Mouse (Mus musculus): Measurements from ENCODE around the gene Immp2l. TPM values are rescaled to one million over a fixed set of nuclear protein-coding genes. Genes with fewer than 3 reads are reported as not detected.

Immp2l gene
- total and polyA plus RNA-seq, 3 experiments, result 20.1 to 30.3 (median 23.1) TPM

- TF ChIP-seq POLR2A (IDR thresholded peaks at IDR 0.05; ENCODE audit: insufficient read depth, low read depth, low read length), result no peak
- TF ChIP-seq EP300 (IDR thresholded peaks at IDR 0.05; ENCODE audit: insufficient read depth, low read depth, low read length), result no peak
- no peak for TF ChIP-seq CTCF (IDR thresholded peaks at IDR 0.05)
- Histone ChIP-seq H3K27ac (no peak overlapping the region), H3K79me2 (replicated peaks; ENCODE audit: control insufficient read depth, insufficient read depth, low read length) (no peaks in the 10 kb centered on the region), H3K4me3 (no peak overlapping the region), H3K36me3 (ENCODE audit: control insufficient read depth, insufficient read depth, low read length) (no peaks in the 10 kb centered on the region), H3K9ac (ENCODE audit: low read depth, low read length) (no peak overlapping the region), H3K27me3 (ENCODE audit: control insufficient read depth, insufficient read depth, low read length) (no peaks in the 10 kb centered on the region), H3K4me1 (ENCODE audit: control insufficient read depth, insufficient read depth, low read length) (no peaks in the 10 kb centered on the region)
- intact Hi-C loops (cut with DNase I), result no loop called here
- no peak for DNase-seq
- 82% methylated on average over 4 of the region's 4 CpGs for WGBS
Measured at GRCm38 (mm10) chr12:41167802-41168201, 143.9 kb downstream of the Immp2l start.

GRCm38 (mm10) chr12:41170051-41170450, 146.2 kb downstream of the Immp2l start:
- intact Hi-C loops (cut with DNase I), result no loop called here

GRCm38 (mm10) chr12:41182856-41183255, 159.0 kb downstream of the Immp2l start:
- intact Hi-C loops (cut with DNase I), result no loop called here
- H3K9ac ChIP-seq (ENCODE audit: low read depth, low read length), result no peak overlapping the region
- H3K27ac ChIP-seq, result no peak overlapping the region
- no peak overlapping the region for H3K4me3 ChIP-seq
- TF ChIP-seq EP300 (IDR thresholded peaks at IDR 0.05; ENCODE audit: insufficient read depth, low read depth, low read length), result no peak
- TF ChIP-seq POLR2A (IDR thresholded peaks at IDR 0.05; ENCODE audit: insufficient read depth, low read depth, low read length), result no peak
- TF ChIP-seq CTCF (IDR thresholded peaks at IDR 0.05), result no peak
- H3K4me1 ChIP-seq (ENCODE audit: control insufficient read depth, insufficient read depth, low read length), result no peaks in the 10 kb centered on the region
- no peaks in the 10 kb centered on the region for H3K27me3 ChIP-seq (ENCODE audit: control insufficient read depth, insufficient read depth, low read length)
- H3K36me3 ChIP-seq (ENCODE audit: control insufficient read depth, insufficient read depth, low read length), result no peaks in the 10 kb centered on the region
- H3K79me2 ChIP-seq (replicated peaks; ENCODE audit: control insufficient read depth, insufficient read depth, low read length), result no peaks in the 10 kb centered on the region
- no peak for DNase-seq

More at GRCm38 (mm10) chr12:41170051-41170450, 146.2 kb downstream of the Immp2l start:
- no peak for DNase-seq
- H3K4me1 ChIP-seq (ENCODE audit: control insufficient read depth, insufficient read depth, low read length), result no peaks in the 10 kb centered on the region
- no peaks in the 10 kb centered on the region for H3K36me3 ChIP-seq (ENCODE audit: control insufficient read depth, insufficient read depth, low read length)
- no peak overlapping the region for H3K9ac ChIP-seq (ENCODE audit: low read depth, low read length)
- 78% methylated on average over 1 of the region's 1 CpGs for WGBS
- H3K79me2 ChIP-seq (replicated peaks; ENCODE audit: control insufficient read depth, insufficient read depth, low read length), result no peaks in the 10 kb centered on the region
- no peak overlapping the region for H3K27ac ChIP-seq
- H3K27me3 ChIP-seq (ENCODE audit: control insufficient read depth, insufficient read depth, low read length), result no peaks in the 10 kb centered on the region
- H3K4me3 ChIP-seq, result no peak overlapping the region
- TF ChIP-seq POLR2A (IDR thresholded peaks at IDR 0.05; ENCODE audit: insufficient read depth, low read depth, low read length), result no peak

- no peaks in the 10 kb centered on the region for H3K27me3 ChIP-seq (ENCODE audit: control insufficient read depth, insufficient read depth, low read length)
- no peaks in the 10 kb centered on the region for H3K36me3 ChIP-seq (ENCODE audit: control insufficient read depth, insufficient read depth, low read length)
- H3K4me3 ChIP-seq, result no peak overlapping the region
- H3K4me1 ChIP-seq (ENCODE audit: control insufficient read depth, insufficient read depth, low read length), result no peaks in the 10 kb centered on the region
- no peak overlapping the region for H3K27ac ChIP-seq
- no peak for DNase-seq
- no peak overlapping the region for H3K9ac ChIP-seq (ENCODE audit: low read depth, low read length)
- TF ChIP-seq EP300 (IDR thresholded peaks at IDR 0.05; ENCODE audit: insufficient read depth, low read depth, low read length) (no peak), POLR2A (IDR thresholded peaks at IDR 0.05; ENCODE audit: insufficient read depth, low read depth, low read length) (no peak), CTCF (IDR thresholded peaks at IDR 0.05) (no peak)
- no peaks in the 10 kb centered on the region for H3K79me2 ChIP-seq (replicated peaks; ENCODE audit: control insufficient read depth, insufficient read depth, low read length)
- WGBS, result 81% methylated on average over 4 of the region's 4 CpGs
- intact Hi-C loops (cut with DNase I), result no loop called here
Measured at GRCm38 (mm10) chr12:41185060-41185459, 161.2 kb downstream of the Immp2l start.

- H3K27me3 ChIP-seq (ENCODE audit: control insufficient read depth, insufficient read depth, low read length), result no peaks in the 10 kb centered on the region
- WGBS, result 91% methylated on average over 6 of the region's 6 CpGs
- no peak overlapping the region for H3K4me3 ChIP-seq
- DNase-seq, result no peak
- intact Hi-C loops (cut with DNase I), result no loop called here
- H3K9ac ChIP-seq (ENCODE audit: low read depth, low read length), result no peak overlapping the region
- H3K27ac ChIP-seq, result no peak overlapping the region
- H3K79me2 ChIP-seq (replicated peaks; ENCODE audit: control insufficient read depth, insufficient read depth, low read length), result no peaks in the 10 kb centered on the region
- TF ChIP-seq CTCF (IDR thresholded peaks at IDR 0.05) (no peak), EP300 (IDR thresholded peaks at IDR 0.05; ENCODE audit: insufficient read depth, low read depth, low read length) (no peak), POLR2A (IDR thresholded peaks at IDR 0.05; ENCODE audit: insufficient read depth, low read depth, low read length) (no peak)
- no peaks in the 10 kb centered on the region for H3K36me3 ChIP-seq (ENCODE audit: control insufficient read depth, insufficient read depth, low read length)
- no peaks in the 10 kb centered on the region for H3K4me1 ChIP-seq (ENCODE audit: control insufficient read depth, insufficient read depth, low read length)
Measured at GRCm38 (mm10) chr12:41185509-41185908, 161.6 kb downstream of the Immp2l start.

- no peaks in the 10 kb centered on the region for H3K79me2 ChIP-seq (replicated peaks; ENCODE audit: control insufficient read depth, insufficient read depth, low read length)
- no peak overlapping the region for H3K4me3 ChIP-seq
- no peaks in the 10 kb centered on the region for H3K4me1 ChIP-seq (ENCODE audit: control insufficient read depth, insufficient read depth, low read length)
- H3K36me3 ChIP-seq (ENCODE audit: control insufficient read depth, insufficient read depth, low read length), result no peaks in the 10 kb centered on the region
- intact Hi-C loops (cut with DNase I), result no loop called here
- H3K27ac ChIP-seq, result no peak overlapping the region
- 10% methylated on average over 3 of the region's 3 CpGs for WGBS
- TF ChIP-seq EP300 (IDR thresholded peaks at IDR 0.05; ENCODE audit: insufficient read depth, low read depth, low read length) (no peak), CTCF (IDR thresholded peaks at IDR 0.05) (no peak), POLR2A (IDR thresholded peaks at IDR 0.05; ENCODE audit: insufficient read depth, low read depth, low read length) (no peak)
- no peak for DNase-seq
- H3K9ac ChIP-seq (ENCODE audit: low read depth, low read length), result no peak overlapping the region
- H3K27me3 ChIP-seq (ENCODE audit: control insufficient read depth, insufficient read depth, low read length), result no peaks in the 10 kb centered on the region
Measured at GRCm38 (mm10) chr12:41192829-41193228, 168.9 kb downstream of the Immp2l start.

All from heart, adult 2 months (tissue).